Mouse (Mus musculus): ENCODE measurements around the gene Fbxl2.

Fbxl2 gene

GRCm38 (mm10) chr9:114016402-114016801 is 29.6 kb downstream of the Fbxl2 start:
- no peak for DNase-seq

DNA sequence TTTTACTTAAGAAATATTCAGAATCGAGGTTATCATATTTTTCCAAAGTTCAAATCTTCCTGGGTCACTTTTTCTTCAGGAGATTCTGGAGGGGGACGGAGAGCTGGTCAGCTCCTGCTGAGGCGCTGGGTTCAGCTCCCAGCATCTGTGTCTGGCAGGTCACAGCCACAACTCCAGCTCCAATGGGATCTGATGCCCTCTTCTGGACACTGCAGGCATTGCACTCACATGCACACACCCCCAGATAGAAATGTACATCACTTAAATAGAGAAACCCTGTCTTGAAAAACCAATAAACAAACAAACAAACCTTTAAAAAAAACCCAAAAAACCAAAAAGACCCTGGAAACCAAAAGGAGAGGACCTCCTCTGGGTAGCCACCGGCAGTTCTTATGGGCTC is 30.3 kb downstream of the Fbxl2 start:
- no peak for DNase-seq

- no peak for DNase-seq
Observed at GRCm38 (mm10) chr9:114014034-114014433, 32.0 kb downstream of the Fbxl2 start.

DNA sequence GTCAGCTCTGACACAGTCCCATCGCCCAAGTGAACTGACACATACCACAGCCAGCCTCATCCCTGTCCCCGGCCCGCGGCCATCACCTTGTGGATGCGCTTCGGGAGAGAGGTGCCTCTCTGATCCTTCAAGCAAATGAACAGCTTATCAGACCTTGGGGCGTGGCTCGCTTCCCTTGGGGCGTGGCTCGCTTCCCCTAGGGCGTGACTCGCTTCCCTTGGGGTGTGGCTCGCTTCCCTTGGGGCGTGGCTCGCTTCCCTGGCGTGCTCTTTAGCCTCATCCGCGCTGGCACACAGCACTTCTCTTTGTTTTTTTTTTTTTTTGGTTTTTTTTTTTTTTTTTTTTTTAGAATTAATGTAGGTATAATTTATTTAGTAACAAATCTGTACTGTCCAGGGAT is 34.8 kb downstream of the Fbxl2 start:
- DNase-seq, result no peak

DNA sequence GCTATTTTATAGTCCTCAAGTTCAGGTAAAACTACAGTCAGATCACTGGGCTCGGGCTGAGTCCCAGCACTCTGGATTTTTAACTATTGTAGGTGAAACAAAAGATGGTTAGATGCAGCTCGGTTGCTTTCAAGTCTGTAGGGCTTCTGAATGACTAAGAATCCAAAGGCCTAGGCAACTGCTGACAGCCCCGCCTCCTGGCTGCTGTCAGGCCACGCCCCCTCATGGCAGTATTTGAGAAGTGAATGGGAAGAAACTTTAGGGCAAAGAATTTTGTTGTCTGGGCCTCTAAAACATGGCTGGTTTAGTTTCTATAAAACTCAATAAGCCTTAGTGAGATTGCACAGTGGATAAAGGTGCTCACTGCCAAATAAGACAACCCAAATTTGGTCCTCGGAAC is 36.5 kb downstream of the Fbxl2 start:
- no peak for DNase-seq

DNA sequence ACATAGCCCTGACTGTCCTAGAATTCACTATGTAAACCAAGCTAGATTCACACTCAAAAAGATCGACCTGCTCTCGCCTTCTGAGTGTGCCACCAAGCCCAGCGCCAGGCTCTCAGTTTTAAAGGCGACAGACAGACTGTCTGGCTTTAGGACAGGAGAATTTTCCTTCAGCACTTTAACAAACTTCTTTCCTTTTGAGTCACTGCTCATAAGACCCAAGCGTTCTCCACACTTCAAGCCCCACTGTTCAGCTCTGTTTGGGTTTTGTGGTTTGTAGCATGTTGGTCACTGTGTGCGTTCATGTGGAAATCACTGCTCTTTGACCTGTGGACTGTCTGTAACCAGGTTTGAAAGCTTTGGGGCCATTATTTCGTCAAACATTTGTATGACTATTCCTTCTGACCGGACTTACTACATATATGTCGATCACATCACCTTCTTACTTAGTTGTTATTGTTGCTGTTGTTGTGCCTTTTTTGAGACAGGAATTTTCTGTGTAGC is 38.1 kb downstream of the Fbxl2 start:
- DNase-seq, result no peak

GRCm38 (mm10) chr9:114006801-114007200 is 39.2 kb downstream of the Fbxl2 start:
- no peak for DNase-seq

- no peak for DNase-seq
Observed at GRCm38 (mm10) chr9:113998311-113998710, 47.7 kb downstream of the Fbxl2 start.

DNA sequence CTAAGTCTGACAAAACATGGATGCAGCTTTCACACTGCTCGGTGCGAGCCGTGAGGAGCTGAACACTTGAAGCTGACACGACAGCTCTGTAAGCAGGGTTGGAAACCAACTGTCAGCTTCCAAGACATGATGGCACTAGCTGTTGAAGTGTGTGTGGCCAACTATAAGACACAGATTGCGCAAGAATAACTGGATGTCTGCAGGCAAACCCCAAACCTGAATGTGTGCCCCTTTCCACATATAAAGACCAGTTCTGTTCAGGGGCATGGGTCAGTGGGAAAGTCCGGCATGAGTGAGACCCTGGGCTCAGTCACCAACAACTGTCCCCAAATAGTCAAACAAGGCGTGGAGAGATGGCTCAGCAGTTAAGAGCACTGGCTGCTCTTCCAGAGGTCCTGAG is 53.2 kb downstream of the Fbxl2 start:
- no peak for DNase-seq

DNA sequence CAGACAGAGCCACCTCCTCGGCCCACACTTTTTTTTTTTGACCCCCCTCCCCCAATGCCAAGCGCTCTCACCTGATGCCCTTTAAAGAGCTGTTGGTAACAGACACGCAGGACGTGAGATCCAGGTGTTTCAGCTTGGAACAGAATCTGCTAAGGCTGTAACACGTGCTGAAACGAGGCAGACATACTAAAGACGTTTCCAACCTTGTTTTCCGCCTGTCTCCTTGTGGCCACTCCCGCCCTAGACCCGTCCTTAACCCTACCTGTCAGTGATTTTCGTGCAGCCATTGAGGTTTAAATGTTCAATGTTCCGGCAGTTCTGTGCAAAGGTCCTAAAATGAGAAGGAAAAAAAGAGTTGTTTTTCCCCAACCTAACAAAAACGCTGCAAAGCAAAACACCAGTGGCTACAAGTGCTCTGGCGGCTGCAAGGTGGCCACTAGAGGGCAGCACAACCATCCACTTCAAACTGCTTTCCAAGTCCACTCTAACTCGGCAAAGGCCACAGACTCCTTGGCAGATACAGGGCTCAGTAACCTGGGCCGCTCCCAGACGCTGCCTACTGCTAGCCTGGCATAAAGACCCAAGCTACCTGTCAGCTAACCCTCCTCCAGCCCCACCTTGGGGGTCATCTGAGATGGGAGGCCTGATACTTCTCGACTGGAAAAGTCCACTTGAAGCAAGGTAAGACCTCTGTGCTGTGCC is 55.3 kb downstream of the Fbxl2 start:
- DNase-seq, result peak; percentile 88

DNA sequence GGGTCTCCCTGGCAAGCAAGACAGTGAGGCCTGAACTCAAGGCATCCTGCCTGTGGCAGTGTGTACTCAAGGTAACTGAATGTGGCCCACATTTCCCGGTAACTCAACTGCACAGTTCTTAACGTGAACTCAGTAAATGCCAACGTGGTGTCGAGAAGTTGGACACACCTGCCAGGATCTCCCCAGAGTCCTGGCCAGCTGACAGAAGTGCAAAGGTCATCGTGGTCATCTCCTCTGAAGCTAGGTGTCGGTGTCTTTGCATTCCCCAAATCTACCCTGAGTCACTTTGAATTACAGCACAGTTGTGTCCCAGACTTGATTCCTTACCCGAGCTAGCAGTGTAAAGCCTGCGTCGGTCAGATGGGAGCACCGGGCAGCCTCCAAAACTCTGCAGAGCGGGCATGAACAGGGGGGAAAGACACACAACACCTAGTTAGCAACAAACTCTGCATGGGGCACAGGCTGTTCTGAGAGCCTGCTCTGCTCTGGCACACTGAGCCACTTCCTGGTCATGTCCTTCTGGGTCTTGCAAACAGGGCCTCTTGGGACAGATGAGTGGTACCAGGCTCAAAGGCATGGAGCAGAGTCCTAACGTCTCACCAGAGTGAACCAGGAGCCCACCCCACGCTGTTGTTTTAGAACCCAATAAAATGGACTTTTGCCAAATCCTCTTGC is 60.9 kb downstream of the Fbxl2 start:
- DNase-seq, result no peak

DNA sequence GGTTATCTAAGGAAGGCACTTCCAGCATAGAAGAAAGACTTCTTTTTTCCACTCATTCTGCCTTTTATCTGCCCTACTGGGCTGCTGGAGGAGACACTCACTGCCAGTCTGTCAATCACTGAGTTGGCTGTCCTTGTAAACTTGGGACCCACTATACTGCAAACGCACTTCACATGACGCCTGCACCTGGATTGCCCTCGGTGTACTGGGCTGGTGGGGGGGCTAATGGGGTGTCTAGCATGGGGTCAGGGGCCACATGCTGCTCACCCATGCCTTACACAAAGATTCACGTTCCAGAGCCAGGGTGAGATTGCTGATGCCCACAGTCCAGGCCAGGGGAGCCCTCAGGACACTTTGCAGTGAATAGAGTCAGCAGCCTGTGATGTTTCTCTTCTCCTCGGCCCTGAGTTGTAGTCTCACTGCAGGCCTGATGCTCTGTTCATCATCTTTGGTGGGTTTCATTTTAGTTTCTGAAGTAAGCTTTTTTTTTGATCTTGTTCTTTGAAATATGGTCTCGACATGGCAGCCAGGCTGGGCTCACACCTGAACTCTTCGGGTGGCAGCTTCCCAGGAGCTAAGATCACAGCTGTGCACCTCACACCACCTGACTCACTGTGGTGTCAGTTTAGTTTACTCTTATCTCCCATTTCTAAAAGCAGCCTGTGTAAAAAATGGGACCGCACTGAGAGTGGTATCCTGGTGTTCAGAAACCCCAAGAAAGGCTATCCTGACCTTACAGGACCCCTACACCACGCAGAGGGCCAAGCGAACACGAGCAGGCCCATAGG is 62.9 kb downstream of the Fbxl2 start:
- no peak for DNase-seq

DNA sequence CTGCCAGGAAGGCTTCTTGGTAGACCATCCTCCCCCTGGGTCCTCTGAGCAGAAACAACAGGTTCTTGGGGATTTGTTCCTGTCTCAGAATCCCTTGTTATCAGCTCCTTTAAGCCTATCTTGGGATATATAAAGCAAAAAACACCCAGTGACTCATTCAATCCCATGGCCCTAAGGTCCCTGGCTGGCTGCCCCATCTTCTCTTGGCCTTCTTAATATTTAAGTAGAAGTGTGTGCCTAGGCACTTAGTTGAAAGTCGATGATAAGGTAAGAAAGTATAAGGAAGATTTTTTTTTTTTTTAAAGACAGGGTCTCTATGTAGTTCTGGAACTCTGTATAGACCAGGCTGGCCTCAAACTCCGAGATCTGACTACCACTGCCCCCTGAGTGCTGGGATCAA is 63.5 kb downstream of the Fbxl2 start:
- no peak for DNase-seq

- peak; percentile 41 for DNase-seq
Observed at GRCm38 (mm10) chr9:113981099-113981880, 64.7 kb downstream of the Fbxl2 start.

GRCm38 (mm10) chr9:113979356-113979755 is 66.6 kb downstream of the Fbxl2 start:
- no peak for DNase-seq

DNA sequence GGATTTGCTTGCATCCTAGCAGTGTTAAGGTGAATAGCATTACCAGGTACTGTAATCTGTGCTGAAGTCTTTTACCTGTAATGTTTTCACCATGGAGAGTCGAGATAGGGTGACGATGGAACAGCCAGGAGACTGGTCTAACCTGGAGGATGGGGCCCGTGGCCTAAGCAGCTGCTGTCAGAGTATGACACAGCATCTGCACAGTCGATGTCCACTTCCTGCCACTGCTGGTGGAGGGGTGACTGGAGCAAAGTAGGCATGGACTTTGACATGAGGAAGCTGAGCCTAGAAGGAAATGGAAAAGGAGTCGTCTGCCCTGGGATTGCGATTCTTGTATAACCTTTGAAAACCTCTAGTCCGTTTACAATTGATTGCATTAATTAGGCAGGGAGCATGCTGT is 67.3 kb downstream of the Fbxl2 start:
- no peak for DNase-seq

DNA sequence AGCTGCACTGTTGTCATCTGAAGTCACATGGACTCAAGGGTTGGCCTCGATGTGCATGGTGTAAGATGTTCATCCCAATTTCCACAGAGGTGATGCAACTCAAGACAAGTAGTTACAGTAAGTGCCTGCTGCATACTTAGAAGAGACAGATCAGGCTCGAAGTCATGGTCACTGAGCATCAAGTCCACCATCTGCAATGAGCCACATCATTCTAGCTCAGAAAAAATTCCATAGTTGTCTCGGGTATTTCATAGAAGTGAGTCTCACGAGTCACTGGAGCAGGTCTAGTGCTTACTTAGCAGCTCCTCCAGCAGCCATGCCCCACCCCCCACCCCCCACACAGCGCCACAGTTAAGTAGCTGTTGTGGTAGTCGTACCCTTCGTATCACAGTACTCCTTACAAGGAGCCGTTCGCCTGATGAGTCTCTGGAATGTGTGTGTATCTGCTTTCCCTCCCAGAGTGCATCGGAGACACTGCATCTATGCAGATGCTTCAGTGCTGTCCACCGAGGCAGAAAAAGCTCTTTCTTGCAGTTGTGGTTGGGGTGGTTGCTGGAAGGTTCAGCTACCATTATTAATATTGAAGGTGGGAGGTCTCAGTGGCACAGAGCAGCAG is 68.7 kb downstream of the Fbxl2 start:
- DNase-seq, result peak; percentile 11

DNA sequence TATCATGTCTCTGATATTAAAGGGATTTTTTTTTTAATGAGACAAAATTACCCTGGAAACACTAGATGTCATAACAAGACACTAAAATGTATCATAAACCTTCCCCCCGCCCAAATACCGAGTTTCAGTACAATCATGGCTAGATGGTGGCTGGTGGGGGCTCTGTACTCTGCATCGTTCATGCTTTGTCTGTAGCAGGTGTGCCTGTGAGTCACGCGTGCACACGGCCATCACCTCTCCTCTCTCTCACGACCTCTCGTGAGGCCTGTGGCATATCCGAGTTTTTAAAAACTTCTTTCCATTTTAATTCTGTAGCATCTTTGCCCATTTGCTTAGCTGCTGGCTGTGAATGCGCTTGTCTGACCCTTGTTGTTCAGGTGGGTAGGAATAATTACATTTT is 69.7 kb downstream of the Fbxl2 start:
- DNase-seq, result no peak

DNA sequence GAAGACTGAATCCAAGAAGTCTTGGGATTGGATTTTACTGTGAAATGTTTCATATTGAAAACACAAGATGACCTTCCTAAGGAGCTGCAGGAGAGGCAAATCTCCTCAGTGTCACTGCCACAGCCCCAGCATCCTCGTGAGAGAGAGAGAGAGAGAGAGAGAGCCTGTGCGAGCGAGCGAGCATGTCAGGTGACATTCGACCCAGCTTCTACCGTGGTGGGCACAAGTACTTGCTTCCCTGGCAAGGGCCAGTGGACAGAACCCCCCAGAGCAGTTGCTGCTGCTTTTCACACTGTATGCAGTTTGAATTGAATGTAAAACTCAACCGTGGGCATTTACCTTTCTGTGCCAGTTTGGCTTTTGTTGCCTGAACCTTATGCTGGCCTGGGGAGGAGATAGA is 70.5 kb downstream of the Fbxl2 start:
- DNase-seq, result no peak

DNA sequence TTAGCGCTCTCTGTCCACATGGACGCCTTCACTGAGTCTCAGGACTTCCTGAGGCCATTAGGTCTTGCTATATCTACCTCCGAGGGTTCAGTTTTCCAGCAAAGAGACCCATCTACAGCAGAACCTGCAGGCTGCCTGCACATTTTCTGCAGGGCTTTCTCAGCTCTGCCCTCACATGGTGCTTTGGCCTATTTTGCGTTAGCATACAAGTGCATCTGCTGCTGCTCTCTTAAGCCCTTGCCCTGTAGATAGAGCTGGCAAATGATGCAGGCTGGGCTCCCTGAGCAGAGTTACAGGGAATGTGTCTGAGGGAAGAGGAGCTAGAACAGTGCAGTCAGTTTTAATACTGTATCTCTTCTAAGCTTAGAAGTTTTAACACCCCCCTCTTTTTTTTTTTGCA is 71.0 kb downstream of the Fbxl2 start:
- DNase-seq, result no peak

GRCm38 (mm10) chr9:113973857-113974256 is 72.1 kb downstream of the Fbxl2 start:
- no peak for DNase-seq

GRCm38 (mm10) chr9:113971615-113972014 is 74.4 kb downstream of the Fbxl2 start:
- no peak for DNase-seq

- DNase-seq, result no peak
Observed at GRCm38 (mm10) chr9:113970041-113970440, 76.0 kb downstream of the Fbxl2 start.
